Mouse (Mus musculus) forebrain, embryonic 14.5 days (tissue): ENCODE data around the gene Olfr481. TPM values are rescaled to one million over a fixed set of nuclear protein-coding genes. Genes with fewer than 3 reads are reported as not detected.

Source experiments
- polyA plus RNA-seq: library from polyadenylated mRNA; unstranded; fragments of >200 nt; fragmentation: Nextera tagmentation; extraction: Ambion mirVana; gene quantifications from 2 replicates; pipeline ENCODE4 v1.2.1, GENCODE M21; 2014

Olfr481 gene
- polyA plus RNA-seq, 1 experiment from 2014 or later = not detected

Other genes with a start within 250 kb of the Olfr481 start
- not detected in 2 replicates for gene Olfr470, start 232.4 kb upstream of the Olfr481 start, polyA plus RNA-seq
- not detected in 2 replicates for gene Olfr472, start 182.0 kb upstream of the Olfr481 start, polyA plus RNA-seq
- not detected in 2 replicates for gene Olfr473, start 149.4 kb upstream of the Olfr481 start, polyA plus RNA-seq
- not detected in 2 replicates for gene Olfr474, start 125.2 kb upstream of the Olfr481 start, polyA plus RNA-seq
- gene Olfr476, start 115.1 kb upstream of the Olfr481 start, polyA plus RNA-seq = not detected in 2 replicates
- not detected in 2 replicates for gene Olfr477, start 93.2 kb upstream of the Olfr481 start, polyA plus RNA-seq
- gene Olfr478, start 45.9 kb upstream of the Olfr481 start, polyA plus RNA-seq = not detected in 2 replicates
- gene Olfr479, start 29.2 kb upstream of the Olfr481 start, polyA plus RNA-seq = not detected in 2 replicates
- not detected in 2 replicates for gene Olfr480, start 12.5 kb upstream of the Olfr481 start, polyA plus RNA-seq
- gene Olfr482, start 17.7 kb downstream of the Olfr481 start, polyA plus RNA-seq = 0.13 TPM in 1 of 2 replicates, not detected in the other
- gene Olfr483, start 21.0 kb downstream of the Olfr481 start, polyA plus RNA-seq = not detected in 2 replicates
- gene Olfr484, start 47.6 kb downstream of the Olfr481 start, polyA plus RNA-seq = not detected in 2 replicates
- not detected in 2 replicates for gene Olfr485, start 80.0 kb downstream of the Olfr481 start, polyA plus RNA-seq
- gene Olfr486, start 92.9 kb downstream of the Olfr481 start, polyA plus RNA-seq = not detected in 2 replicates
- gene Olfr487, start 134.8 kb downstream of the Olfr481 start, polyA plus RNA-seq = not detected in 2 replicates
- not detected in 2 replicates for gene Olfr488, start 178.5 kb downstream of the Olfr481 start, polyA plus RNA-seq
- not detected in 2 replicates for gene Olfr490, start 209.1 kb downstream of the Olfr481 start, polyA plus RNA-seq
- not detected in 2 replicates for gene Olfr491, start 233.6 kb downstream of the Olfr481 start, polyA plus RNA-seq
- gene Olfr492, start 243.8 kb downstream of the Olfr481 start, polyA plus RNA-seq = not detected in 2 replicates